Mouse (Mus musculus) ES-Bruce4 (cell line): Measurements from ENCODE around the gene Ltbp3. TPM values are rescaled to one million over a fixed set of nuclear protein-coding genes. Genes with fewer than 3 reads are reported as not detected.

Experiments
- H3K27ac ChIP-seq: 2 replicates; pipeline ENCODE4 v1.5.1; 2012; ENCODE audit warnings: low read length, inconsistent platforms; ENCODE audit not compliant: insufficient read depth
- H3K27me3 ChIP-seq: 2 replicates; pipeline ENCODE4 v1.6.1; 2012; ENCODE audit warnings: mild to moderate bottlenecking, low read length, inconsistent platforms; ENCODE audit not compliant: control insufficient read depth, poor library complexity, insufficient read depth, severe bottlenecking
- H3K36me3 ChIP-seq: 2 replicates; pipeline ENCODE4 v1.6.1; 2012; ENCODE audit warnings: inconsistent platforms, mild to moderate bottlenecking, low read length, moderate library complexity; ENCODE audit not compliant: control insufficient read depth, poor library complexity, insufficient read depth, severe bottlenecking
- H3K4me1 ChIP-seq: one replicate; pipeline ENCODE4 v1.8.1; 2011; ENCODE audit warnings: low read length; ENCODE audit not compliant: control insufficient read depth, insufficient read depth
- H3K4me3 ChIP-seq: 2 replicates; pipeline ENCODE4 v1.5.1; 2011; ENCODE audit warnings: low read depth, mild to moderate bottlenecking, low read length
- H3K9ac ChIP-seq: 2 replicates; pipeline ENCODE4 v1.6.1; 2012; ENCODE audit warnings: low read depth, mild to moderate bottlenecking, inconsistent platforms; ENCODE audit not compliant: poor library complexity, severe bottlenecking
- H3K9me3 ChIP-seq: replicated peaks from 2 replicates; pipeline ENCODE4 v1.6.1; 2012; ENCODE audit warnings: mild to moderate bottlenecking, low read length, inconsistent platforms; ENCODE audit not compliant: control insufficient read depth, poor library complexity, insufficient read depth, severe bottlenecking
- CTCF ChIP-seq: IDR thresholded peaks from one replicate; pipeline ENCODE4 v1.8.1; 2011; ENCODE audit warnings: low read depth, low read length
- EP300 ChIP-seq: IDR thresholded peaks from 2 replicates; pipeline ENCODE4 v1.6.1; 2011; ENCODE audit warnings: low read depth, low read length; ENCODE audit not compliant: insufficient read depth
- POLR2A ChIP-seq: IDR thresholded peaks from one replicate; pipeline ENCODE4 v1.8.1; 2011; ENCODE audit warnings: low read length; ENCODE audit not compliant: insufficient read depth
- polyA plus RNA-seq: library from polyadenylated mRNA; stranded (reverse); fragments of >200 nt; gene quantifications from 2 replicates; pipeline ENCODE4 v1.2.4, GENCODE M21; 2011; ENCODE audit warnings: low read depth; ENCODE audit not compliant: missing spikeins, insufficient read depth, insufficient read length

Gene Ltbp3
- polyA plus RNA-seq, 1 experiment, result 5.9 TPM

DNA sequence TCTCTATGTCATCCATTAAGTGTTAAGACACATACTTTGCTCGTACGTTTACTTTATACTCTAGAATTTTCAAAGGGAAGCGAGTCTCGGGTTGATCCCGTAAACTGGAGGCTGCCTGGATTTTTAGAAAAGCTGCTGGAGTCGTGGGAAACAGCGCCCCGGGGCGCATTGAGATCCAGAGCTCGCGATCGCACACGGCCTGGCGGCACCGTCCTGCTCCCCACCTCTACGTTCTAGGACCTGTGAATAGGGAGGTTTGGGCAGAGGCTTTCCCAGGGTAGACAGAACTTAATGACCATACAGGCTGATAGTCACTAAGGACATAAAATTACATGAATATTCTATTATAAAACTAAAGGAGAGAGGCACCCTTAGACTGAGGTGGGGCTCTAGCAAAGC, 63.2 kb downstream of the Ltbp3 start:
- Histone ChIP-seq H3K27ac (peak overlapping the region; percentile 97), H3K4me1 (peaks cover 11% of the 10 kb centered on the region)
- TF ChIP-seq CTCF (no peak), POLR2A (no peak), EP300 (no peak)

DNA sequence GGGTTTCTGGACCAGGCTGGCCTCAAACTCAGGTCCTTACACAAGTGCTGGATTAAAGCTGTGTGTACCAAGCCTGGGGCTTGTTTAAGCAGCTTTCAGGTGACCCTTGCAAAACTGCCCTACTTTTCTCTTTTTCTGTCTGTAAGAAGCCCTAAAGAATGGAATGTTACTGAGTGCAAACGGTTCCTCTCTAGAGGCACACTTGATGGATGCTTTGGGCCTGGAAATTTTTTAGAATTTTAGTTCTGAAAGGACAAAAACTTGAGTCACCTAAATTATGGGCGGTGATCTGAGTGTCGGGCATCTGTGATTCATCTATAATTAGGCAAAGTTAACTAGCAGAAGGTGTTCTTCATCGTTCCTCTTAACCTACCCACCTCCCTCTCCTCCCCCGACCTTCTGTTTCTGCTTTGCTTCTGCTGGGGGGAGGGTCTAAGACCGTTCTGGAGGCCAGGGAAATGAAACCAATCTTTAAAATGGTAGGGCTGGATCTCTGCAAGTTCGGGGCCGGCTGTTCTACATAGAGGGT, 63.7 kb downstream of the Ltbp3 start:
- peak overlapping the region; percentile 61 for H3K4me3 ChIP-seq
- H3K27me3 ChIP-seq, result no peaks in the 10 kb centered on the region
- peaks cover 21% of the 10 kb centered on the region for H3K36me3 ChIP-seq
- H3K9ac ChIP-seq, result peak overlapping the region; percentile 80
- peak overlapping the region; percentile 97 for H3K27ac ChIP-seq
- no peak for TF ChIP-seq CTCF
- no peak for TF ChIP-seq POLR2A
- no peak for TF ChIP-seq EP300
- H3K4me1 ChIP-seq, result peaks cover 13% of the 10 kb centered on the region
- H3K9me3 ChIP-seq, result no peaks in the 10 kb centered on the region

More for the DNA sequence above, 63.2 kb downstream of the Ltbp3 start:
- Histone ChIP-seq H3K4me3 (peak overlapping the region; percentile 61), H3K9ac (peak overlapping the region; percentile 80), H3K36me3 (peaks cover 25% of the 10 kb centered on the region), H3K9me3 (no peaks in the 10 kb centered on the region), H3K27me3 (no peaks in the 10 kb centered on the region)

DNA sequence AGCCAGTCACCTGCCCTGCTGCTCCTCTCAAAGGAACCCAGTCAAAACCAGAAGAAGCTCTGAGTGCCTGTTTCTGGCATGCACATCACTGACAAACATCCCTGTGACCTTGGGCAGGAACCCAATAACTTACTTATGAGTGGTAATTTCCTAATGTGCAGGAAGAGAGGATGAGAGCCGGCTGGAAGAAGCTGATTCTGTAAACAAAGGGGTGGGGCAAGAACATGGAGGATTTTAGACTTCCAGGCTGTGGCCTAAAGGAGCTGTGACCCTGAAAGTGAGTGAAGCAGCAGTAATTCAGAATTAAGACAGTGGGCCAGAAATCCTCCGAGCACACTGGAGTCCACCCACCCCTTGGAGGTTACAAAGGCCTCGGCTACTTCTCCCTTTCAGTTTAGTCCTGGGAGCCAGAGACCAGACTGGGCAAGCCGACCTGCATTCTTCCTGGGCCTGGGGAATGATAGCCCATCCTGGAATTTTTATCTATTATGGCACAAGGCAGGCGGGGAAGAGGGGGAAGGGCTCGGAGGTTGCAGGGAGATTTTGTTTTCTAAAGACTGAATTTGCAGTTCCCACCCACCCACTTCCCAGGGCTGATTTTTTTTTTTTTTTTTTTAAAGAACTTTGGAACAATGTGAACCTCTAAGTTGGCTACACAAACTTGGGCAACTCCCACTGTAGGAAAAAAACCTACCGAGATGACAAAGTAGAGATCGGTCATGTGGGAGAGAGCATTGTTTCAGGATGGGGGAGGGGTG, 65.5 kb downstream of the Ltbp3 start:
- Histone ChIP-seq H3K9ac (peak overlapping the region; percentile 80), H3K4me3 (peak overlapping the region; percentile 28), H3K27ac (peak overlapping the region; percentile 97), H3K36me3 (peaks cover 3% of the 10 kb centered on the region; the same call in 1 of the 2 replicates), H3K4me1 (peaks cover 19% of the 10 kb centered on the region), H3K9me3 (no peaks in the 10 kb centered on the region), H3K27me3 (no peaks in the 10 kb centered on the region)
- TF ChIP-seq EP300 (peak; percentile 65; the same call in 1 of the 2 replicates), POLR2A (no peak), CTCF (no peak)

DNA sequence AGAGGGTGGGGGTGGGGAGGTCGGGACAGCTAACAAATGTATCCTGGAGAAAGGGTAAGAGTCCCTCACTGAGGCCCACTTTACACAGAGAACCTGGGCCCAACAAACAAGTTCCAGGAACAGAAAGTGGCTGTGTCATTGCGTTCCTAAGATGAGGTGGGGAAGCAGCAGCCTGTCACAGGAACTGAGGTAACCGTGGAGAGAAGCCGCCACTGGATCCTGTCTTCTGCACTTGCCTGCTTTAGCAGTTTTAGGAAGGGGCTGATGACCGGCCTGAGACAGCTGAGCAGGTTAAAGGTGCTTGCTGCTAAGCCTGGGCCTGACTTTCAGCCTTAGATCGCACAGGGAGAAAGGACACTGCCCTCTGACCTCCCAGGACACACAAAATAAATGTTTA, 66.1 kb downstream of the Ltbp3 start:
- peak overlapping the region; percentile 97 for H3K27ac ChIP-seq
- no peaks in the 10 kb centered on the region for H3K27me3 ChIP-seq
- H3K4me1 ChIP-seq, result peaks cover 22% of the 10 kb centered on the region
- H3K9ac ChIP-seq, result peak overlapping the region; percentile 80
- no peaks in the 10 kb centered on the region for H3K36me3 ChIP-seq
- no peaks in the 10 kb centered on the region for H3K9me3 ChIP-seq
- H3K4me3 ChIP-seq, result peak overlapping the region; percentile 32
- TF ChIP-seq POLR2A, result no peak
- peak; percentile 56; the same call in 1 of the 2 replicates for TF ChIP-seq EP300

DNA sequence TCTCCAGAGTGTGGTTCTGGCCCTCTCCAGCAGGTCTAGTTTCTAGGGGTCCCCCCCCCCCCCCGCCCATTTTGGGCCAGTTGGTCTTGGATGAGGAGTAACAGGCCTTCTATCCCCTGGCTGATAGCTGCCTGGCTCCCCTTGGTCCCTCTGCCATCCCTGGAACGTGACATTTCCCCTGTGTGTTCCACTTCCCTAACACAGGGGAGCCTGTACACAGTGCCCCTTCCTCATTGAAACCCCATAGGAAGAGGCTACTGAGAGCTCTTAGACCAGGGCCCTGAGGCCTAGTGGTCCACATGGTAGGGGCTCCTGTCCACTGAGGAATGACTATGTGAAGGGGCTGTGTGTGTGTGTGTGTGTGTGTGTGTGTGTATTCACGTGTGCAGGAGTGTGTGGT, 67.0 kb downstream of the Ltbp3 start:
- no peak for TF ChIP-seq POLR2A
- TF ChIP-seq EP300, result no peak
- TF ChIP-seq CTCF, result no peak

More for the DNA sequence above, 67.0 kb downstream of the Ltbp3 start:
- H3K4me1 ChIP-seq, result peaks cover 23% of the 10 kb centered on the region
- no peaks in the 10 kb centered on the region for H3K9me3 ChIP-seq
- peak overlapping the region; percentile 97 for H3K27ac ChIP-seq
- no peaks in the 10 kb centered on the region for H3K27me3 ChIP-seq
- H3K36me3 ChIP-seq, result no peaks in the 10 kb centered on the region
- H3K4me3 ChIP-seq, result no peak overlapping the region
- peak overlapping the region; percentile 80 for H3K9ac ChIP-seq

Other genes starting within 250 kb of the Ltbp3 start
- gene 1700020D05Rik, start 237.1 kb upstream of the Ltbp3 start, polyA plus RNA-seq, result 0.99 and 1.5 TPM in 2 replicates
- 6.4 and 7.7 TPM in 2 replicates for gene Snx32, start 230.4 kb upstream of the Ltbp3 start, polyA plus RNA-seq
- gene Ovol1, start 180.3 kb upstream of the Ltbp3 start, polyA plus RNA-seq, result 0.46 and 0.52 TPM in 2 replicates
- 1.9 TPM in 2 replicates for gene Ap5b1, start 172.9 kb upstream of the Ltbp3 start, polyA plus RNA-seq
- 47.2 and 56.5 TPM in 2 replicates for gene Rnaseh2c, start 139.0 kb upstream of the Ltbp3 start, polyA plus RNA-seq
- gene Kat5, start 130.7 kb upstream of the Ltbp3 start, polyA plus RNA-seq, result 50.9 and 65.5 TPM in 2 replicates
- 28.5 and 32.9 TPM in 2 replicates for gene Rela, start 103.4 kb upstream of the Ltbp3 start, polyA plus RNA-seq
- 13.7 and 19.1 TPM in 2 replicates for gene Sipa1, start 77.2 kb upstream of the Ltbp3 start, polyA plus RNA-seq
- gene Map3k11, start 52.2 kb upstream of the Ltbp3 start, polyA plus RNA-seq, result 25.8 and 27.8 TPM in 2 replicates
- gene Pcnx3, start 52.0 kb upstream of the Ltbp3 start, polyA plus RNA-seq, result 39.7 and 43.7 TPM in 2 replicates
- not detected in 2 replicates for gene Kcnk7, start 36.5 kb upstream of the Ltbp3 start, polyA plus RNA-seq
- 4.3 and 5.4 TPM in 2 replicates for gene Ehbp1l1, start 14.6 kb upstream of the Ltbp3 start, polyA plus RNA-seq
- gene Fam89b, start 11.3 kb upstream of the Ltbp3 start, polyA plus RNA-seq, result 13.1 and 14.6 TPM in 2 replicates
- 37.1 and 42.8 TPM in 2 replicates for gene Scyl1, start 30.5 kb downstream of the Ltbp3 start, polyA plus RNA-seq
- 26.3 and 33.1 TPM in 2 replicates for gene Frmd8, start 134.4 kb downstream of the Ltbp3 start, polyA plus RNA-seq
- gene Slc25a45, start 136.9 kb downstream of the Ltbp3 start, polyA plus RNA-seq, result 0.46 and 0.48 TPM in 2 replicates
- gene Tigd3, start 153.2 kb downstream of the Ltbp3 start, polyA plus RNA-seq, result 1.9 and 3.6 TPM in 2 replicates
- gene Dpf2, start 172.1 kb downstream of the Ltbp3 start, polyA plus RNA-seq, result 129 and 137 TPM in 2 replicates
- gene Cdc42ep2, start 183.9 kb downstream of the Ltbp3 start, polyA plus RNA-seq, result 0.93 and 1.5 TPM in 2 replicates
- 95.9 and 97.3 TPM in 2 replicates for gene Pola2, start 223.3 kb downstream of the Ltbp3 start, polyA plus RNA-seq
- gene Slc22a20, start 245.2 kb downstream of the Ltbp3 start, polyA plus RNA-seq, result not detected in 2 replicates